Mouse (Mus musculus) frontal cortex, postnatal 25 days (tissue): ENCODE results near the gene Cks1b.

Experiments used
- DNase-seq, 2 experiments: peaks; one replicate each; pipeline ENCODE4 v3.0.0; 2022; ENCODE audit warnings: low spot score in 2 of 2

Gene Cks1b

GRCm38 (mm10) chr3:89382033-89382882 is 35.9 kb downstream of the Cks1b start:
- no peak for DNase-seq

GRCm38 (mm10) chr3:89381233-89381632 is 37.0 kb downstream of the Cks1b start:
- DNase-seq = no peak

GRCm38 (mm10) chr3:89380711-89381110 is 37.5 kb downstream of the Cks1b start:
- DNase-seq = no peak

- no peak for DNase-seq
These were observed 37.9 kb downstream of the Cks1b start for GRCm38 (mm10) chr3:89380291-89380690.

GRCm38 (mm10) chr3:89379388-89380131 is 38.6 kb downstream of the Cks1b start:
- no peak for DNase-seq

GRCm38 (mm10) chr3:89378394-89379067 is 39.7 kb downstream of the Cks1b start:
- peak; percentile 36 to 52 for DNase-seq

- no peak for DNase-seq
These were observed 40.4 kb downstream of the Cks1b start for GRCm38 (mm10) chr3:89377831-89378230.

GRCm38 (mm10) chr3:89373581-89374231 is 44.5 kb downstream of the Cks1b start:
- no peak for DNase-seq

- no peak for DNase-seq
These were observed 50.8 kb downstream of the Cks1b start for GRCm38 (mm10) chr3:89367338-89367737.

GRCm38 (mm10) chr3:89365486-89366414 is 52.4 kb downstream of the Cks1b start:
- DNase-seq = no peak
